Mouse (Mus musculus): ENCODE results near the gene Pde1b.
A peak's percentile ranks its signal among the peaks of the same experiment; 100 is the strongest.

Pde1b gene

GRCm38 (mm10) chr15:103511652-103512051 lies 8.8 kb downstream of the Pde1b start:
- DNase-seq: no peak

GRCm38 (mm10) chr15:103513621-103514031 lies 10.8 kb downstream of the Pde1b start:
- no peak for DNase-seq

DNA sequence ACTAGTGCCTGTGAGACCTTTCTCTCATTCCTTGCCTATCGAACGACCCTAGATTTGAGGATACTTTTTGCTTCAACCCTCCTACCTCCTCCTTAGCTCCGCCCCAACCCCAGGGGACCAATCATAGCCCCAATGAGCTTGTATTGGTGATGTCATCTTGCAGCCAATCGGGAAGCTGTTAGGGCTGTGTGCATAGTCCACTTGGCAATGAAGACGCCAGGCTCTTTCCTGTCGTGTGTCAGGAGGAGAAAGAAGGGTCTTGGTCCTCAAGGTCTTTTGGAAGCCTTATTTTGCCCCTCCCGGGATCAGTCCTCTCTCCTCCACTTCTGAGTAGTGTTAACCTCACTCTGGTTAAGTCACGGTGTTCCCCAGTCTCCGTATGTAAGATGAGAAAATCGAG lies 11.3 kb downstream of the Pde1b start:
- peak; percentile 93 for DNase-seq

DNA sequence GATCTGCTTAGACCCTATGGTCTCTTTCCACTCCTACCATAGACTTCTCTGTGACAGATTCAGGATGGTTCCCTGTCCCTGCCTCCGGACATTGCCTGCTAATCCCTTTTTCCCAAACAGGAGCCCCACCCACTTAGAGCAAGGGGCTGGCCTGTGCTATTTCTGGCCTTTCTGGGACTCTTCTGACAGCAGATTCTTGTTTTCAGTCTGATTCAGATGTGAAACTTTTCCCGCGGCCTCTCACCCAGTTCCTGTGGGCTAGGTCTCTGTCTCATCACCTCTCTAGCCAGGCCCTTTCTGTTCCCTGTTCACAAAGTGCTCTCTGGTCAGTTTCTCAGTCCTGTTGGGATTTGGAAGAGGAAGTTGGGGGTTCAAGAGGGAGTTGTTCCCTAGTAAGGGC lies 12.1 kb downstream of the Pde1b start:
- DNase-seq: no peak

- DNase-seq: peak; percentile 72
Measured at GRCm38 (mm10) chr15:103518600-103519385, 16.0 kb downstream of the Pde1b start.

DNA sequence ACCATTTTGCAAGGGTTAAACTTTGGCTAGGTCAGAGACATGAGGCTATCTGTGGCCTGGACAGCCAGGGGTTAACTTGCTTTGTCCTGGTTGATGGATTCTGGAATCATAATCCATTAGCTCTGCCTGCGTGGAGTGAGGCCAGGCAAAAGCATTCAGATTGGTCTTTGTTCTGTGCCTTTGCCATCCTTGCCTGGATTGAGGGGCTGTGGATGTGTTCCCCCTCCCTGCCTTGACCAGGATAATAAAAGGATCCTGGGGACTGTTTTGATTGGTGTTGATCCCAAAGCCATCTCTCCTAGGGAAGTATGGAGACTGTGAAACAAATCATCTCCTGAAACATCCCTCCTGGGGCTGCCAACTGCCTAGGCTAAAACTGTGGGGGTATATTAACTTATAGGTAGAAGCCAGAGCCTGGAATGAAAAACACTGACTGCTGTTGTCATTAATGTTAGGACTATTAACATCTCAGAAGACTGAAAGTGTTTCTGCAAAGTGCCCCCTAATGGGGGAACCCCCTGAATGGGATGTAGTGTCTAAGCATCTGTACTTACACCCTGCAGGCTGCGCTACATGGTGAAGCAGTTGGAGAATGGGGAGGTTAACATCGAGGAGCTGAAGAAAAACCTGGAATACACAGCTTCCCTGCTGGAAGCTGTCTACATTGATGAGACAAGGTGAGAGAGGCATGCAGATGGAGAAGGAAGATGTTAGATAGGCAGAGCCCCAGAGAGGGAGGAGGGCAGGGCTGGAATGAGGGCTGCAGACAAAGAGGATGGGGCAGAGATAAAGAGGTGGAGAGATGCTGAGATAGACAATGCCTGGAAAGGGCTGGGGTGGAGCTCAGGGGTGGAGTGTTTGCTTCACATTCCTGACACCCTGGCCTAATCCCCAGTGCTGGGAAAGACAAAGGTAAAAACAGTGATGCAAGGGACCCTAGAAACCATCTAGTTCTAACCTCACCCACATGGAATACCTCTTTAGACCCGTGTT lies 16.8 kb downstream of the Pde1b start:
- peak; percentile 70 for DNase-seq

DNA sequence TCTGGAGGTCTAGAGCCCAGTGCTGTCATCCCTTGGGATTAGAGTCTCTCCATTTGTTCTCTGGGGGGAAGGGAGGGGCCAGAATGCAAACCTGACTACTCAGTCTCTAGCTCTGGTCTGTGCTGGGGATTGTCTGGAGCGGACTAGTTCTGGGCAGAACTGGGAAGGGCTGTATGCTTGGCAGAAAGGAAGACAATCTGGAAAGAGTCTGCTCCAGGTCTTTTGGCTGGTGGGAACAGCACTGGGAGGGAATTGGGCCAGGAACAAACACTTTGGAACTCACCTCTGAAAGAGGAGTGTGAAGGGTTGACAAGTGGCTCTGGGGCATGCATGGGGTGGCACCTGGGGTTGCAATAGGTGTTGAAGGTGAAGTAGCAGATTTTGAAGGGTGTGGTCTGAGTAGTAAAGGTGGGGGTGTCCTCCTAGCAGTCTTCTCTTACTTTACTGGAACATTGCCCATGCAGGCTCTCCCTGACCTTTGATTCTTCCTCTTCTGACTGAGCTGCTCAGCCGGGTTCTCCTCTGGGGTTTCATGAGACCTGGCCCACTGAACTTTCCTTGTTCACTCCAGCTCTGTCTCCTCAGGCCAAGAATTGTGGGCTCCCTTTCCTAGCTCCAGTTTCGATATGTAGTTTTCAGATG lies 19.7 kb downstream of the Pde1b start:
- DNase-seq: no peak

GRCm38 (mm10) chr15:103523156-103523555 lies 20.3 kb downstream of the Pde1b start:
- DNase-seq: peak; percentile 36

GRCm38 (mm10) chr15:103530372-103530771 lies 27.5 kb downstream of the Pde1b start:
- DNase-seq: peak; percentile 81

DNA sequence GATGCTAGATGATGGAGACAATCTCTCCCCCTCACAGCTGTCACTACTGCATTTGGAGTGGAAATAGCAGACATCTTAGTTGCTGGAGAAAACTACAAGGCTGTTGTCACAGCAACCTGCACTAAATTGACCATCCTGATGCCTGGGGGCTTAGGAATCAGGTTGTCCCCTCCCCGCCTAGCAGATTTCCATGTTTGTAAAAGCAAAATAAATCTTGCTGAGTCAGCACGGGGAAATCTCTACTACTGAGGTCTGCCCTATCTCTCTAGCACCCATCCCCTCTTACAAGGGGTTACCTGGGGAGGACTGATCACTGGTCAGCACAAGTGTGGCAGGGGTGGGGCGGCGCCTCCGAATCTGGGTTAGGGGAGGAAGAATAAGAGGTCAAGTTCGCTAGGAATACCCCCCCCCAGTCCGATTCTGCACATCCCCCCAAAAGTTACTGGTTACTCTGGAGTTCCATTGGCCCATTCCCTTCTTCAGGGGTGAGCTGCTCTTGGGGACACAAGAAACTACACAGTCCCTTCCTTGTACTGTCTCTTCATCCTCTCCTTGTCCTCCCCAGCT lies 31.3 kb downstream of the Pde1b start:
- DNase-seq: no peak

DNA sequence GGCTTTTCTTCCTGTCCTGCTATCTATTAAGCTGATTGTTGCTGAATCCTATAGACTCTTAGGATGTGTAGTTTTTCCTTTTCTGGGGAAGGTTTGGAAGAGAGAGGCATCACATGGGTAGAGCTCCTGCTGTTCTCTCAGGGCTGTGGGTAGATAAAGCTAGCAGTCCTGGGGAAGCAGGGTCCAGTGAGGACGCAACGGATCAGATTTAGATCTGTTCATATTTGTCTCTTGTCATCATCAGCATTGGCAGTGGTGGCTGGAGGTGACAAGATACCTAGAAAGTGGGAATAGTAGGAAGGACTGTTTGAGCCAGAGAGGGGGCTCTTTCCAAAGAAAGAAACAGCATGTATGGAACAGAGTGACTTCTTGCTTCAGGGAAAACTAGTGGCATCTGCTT lies 32.2 kb downstream of the Pde1b start:
- no peak for DNase-seq

GRCm38 (mm10) chr15:103535786-103536185 lies 33.0 kb downstream of the Pde1b start:
- no peak for DNase-seq

GRCm38 (mm10) chr15:103536456-103536855 lies 33.6 kb downstream of the Pde1b start:
- no peak for DNase-seq

DNA sequence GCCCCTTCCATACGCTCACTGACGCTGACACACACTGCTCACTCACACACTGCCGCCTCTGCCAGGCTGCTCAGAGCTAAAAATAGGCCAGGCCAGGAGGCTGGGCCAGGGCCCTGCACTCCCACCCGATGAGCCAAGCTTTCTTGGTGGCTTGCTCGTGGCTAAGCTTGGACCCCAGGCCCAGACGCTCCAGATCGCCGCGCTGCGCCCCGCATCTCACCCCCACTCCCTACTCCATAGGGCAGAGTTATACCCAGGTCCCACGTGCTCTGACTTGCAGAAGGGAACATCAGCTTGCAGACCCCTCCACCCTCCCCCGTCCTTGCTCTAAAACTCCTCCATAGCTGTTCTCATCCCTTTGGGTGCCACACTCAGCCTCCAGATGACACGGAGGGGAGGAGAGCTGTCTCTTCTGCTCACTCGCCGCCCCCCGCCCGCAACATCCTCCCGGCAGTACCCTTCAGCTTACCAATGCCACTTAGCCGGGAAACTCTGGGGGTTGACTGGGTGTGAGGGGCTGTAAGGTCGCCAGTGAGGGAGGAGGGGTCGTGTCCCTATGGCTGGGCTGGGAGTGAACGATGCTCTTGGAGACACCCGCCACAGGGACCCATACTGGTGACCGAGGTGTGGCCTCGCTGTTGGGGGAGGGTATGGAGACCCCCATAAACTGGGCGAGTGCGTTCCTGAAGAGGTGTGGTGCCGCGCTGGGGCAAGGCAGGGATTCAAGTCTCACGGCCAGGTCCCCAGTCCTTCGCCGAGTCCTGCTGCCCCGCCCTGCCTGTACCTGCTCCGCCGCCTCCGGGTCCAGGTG lies 34.4 kb downstream of the Pde1b start:
- DNase-seq: peak; percentile 43

DNA sequence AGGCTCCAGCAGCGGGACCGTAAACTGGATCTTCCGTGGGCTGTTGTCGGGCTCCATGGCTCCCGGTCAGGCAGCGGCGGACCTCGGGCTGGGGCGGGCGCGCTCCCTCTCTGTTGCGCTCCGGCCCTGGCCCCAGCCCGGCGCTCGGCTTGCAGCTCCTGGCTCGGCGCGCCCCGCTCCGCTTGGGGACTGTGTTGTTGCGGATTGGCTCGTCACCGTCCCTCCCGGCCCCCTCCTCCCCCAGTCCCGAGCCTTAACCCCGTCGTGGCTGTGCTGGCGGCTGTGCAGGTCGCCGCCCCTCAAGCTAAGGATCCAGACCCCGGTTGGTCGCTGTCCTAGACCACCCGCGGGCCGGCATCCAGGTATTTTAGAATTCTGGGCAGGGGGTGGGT lies 35.0 kb downstream of the Pde1b start, which contains the start of gene Ppp1r1a:
Ppp1r1a (minus strand) TSS at position 182 of the 392 bp plus-strand sequence.
- peak; percentile 88 for DNase-seq

DNA sequence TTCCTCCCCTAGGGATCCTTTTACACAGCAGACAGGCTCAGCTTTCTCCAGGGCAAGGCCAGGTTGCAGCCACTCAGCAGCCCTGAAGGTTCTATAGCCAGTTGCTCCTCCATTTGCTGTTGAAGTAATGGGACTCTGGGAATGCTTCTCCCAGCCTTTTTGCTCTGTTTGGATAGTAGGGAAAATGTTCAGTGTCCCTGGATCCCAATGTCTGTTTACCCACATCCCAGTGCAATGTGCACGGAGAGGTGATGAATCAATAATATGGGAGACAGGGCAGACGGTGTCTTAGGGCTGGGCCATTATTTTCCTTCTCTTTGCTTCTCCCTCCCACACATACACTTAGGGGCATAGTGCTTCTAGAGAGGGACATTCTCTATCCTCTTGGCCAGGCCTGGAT lies 36.4 kb downstream of the Pde1b start:
- DNase-seq: no peak

GRCm38 (mm10) chr15:103540646-103541045 lies 37.8 kb downstream of the Pde1b start:
- no peak for DNase-seq

- no peak for DNase-seq
Measured at GRCm38 (mm10) chr15:103542526-103542925, 39.7 kb downstream of the Pde1b start.

DNA sequence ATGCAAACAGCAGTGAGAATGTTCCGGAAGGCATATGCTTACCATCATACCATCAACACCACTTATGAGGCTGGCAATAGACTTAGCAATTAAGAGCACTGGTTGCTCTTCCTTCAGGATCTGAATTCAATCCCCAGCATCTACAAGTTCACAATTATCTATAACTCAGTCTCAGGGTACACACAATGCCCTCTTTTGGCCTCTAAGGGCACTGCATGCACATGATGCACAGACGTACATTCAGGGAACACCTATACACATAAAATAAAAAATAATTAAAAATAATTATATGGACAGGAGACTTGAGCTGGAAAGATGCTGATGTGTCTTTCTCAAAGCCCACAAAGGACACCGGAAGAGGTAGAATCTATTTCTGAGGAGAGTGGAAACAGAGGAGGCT lies 45.1 kb downstream of the Pde1b start:
- DNase-seq: no peak

- no peak for DNase-seq
Measured at GRCm38 (mm10) chr15:103549475-103549874, 46.6 kb downstream of the Pde1b start.

- peak; percentile 30 for DNase-seq
Measured at GRCm38 (mm10) chr15:103551053-103551452, 48.2 kb downstream of the Pde1b start.
